Mouse (Mus musculus) stomach, embryonic 16.5 days (tissue): ENCODE measurements around the gene Morf4l1. TPM values are rescaled to one million over a fixed set of nuclear protein-coding genes. Genes with fewer than 3 reads are reported as not detected.
"Not testable (repeated sequence)": the region's sequence is repeated elsewhere in the genome, so short reads cannot be mapped to it uniquely, and the experiment has no call there.

Experiments used
- ATAC-seq: fragments of 200-750 bp; cut with Nextera tagmentation; 2 replicates; pipeline ENCODE4 v1.8.0; 2017; ENCODE audit warnings: moderate number of reproducible peaks, moderate TSS enrichment; ENCODE audit not compliant: insufficient read depth, low FRiP score
- H3K27ac ChIP-seq: fragments of 300-500 bp; sonication (generic); 2 replicates; pipeline ENCODE4 v1.5.1; 2014; ENCODE audit warnings: low read length
- H3K27me3 ChIP-seq: fragments of 300-500 bp; sonication (generic); 2 replicates; pipeline ENCODE4 v1.6.1; 2014; ENCODE audit warnings: low read length, control low read depth, mixed read lengths; ENCODE audit not compliant: control insufficient read depth, insufficient read depth
- H3K36me3 ChIP-seq: fragments of 300-500 bp; sonication (generic); 2 replicates; pipeline ENCODE4 v1.6.1; 2014; ENCODE audit warnings: low read length; ENCODE audit not compliant: control insufficient read depth, insufficient read depth
- H3K4me1 ChIP-seq: fragments of 300-500 bp; sonication (generic); 2 replicates; pipeline ENCODE4 v1.6.1; 2014; ENCODE audit warnings: low read length, control low read depth, mixed read lengths; ENCODE audit not compliant: control insufficient read depth, insufficient read depth
- H3K4me2 ChIP-seq: fragments of 300-500 bp; sonication (generic); 2 replicates; pipeline ENCODE4 v1.6.1; 2014; ENCODE audit warnings: low read depth, low read length, mixed read lengths
- H3K4me3 ChIP-seq: fragments of 300-500 bp; sonication (generic); replicated peaks from 2 replicates; pipeline ENCODE4 v1.5.1; 2014; ENCODE audit warnings: mild to moderate bottlenecking, low read length
- H3K9ac ChIP-seq: fragments of 300-500 bp; sonication (generic); 2 replicates; pipeline ENCODE4 v1.6.1; 2014; ENCODE audit warnings: low read length
- H3K9me3 ChIP-seq: fragments of 300-500 bp; sonication (generic); replicated peaks from 2 replicates; pipeline ENCODE4 v1.6.1; 2016; ENCODE audit warnings: low read length, control low read depth; ENCODE audit not compliant: control insufficient read depth
- WGBS: fragments of 180-500 bp; shearing (Covaris S2); extraction: QIAGEN DNeasy Blood & Tissue Kit; methylation state at CpG from one replicate; pipeline ENCODE4 v1.1.7; 2014; 5-methylcytosine and 5-hydroxymethylcytosine counted together
- polyA plus RNA-seq: library from polyadenylated mRNA; unstranded; fragments of >200 nt; fragmentation: Nextera tagmentation; extraction: Ambion mirVana; gene quantifications from 2 replicates; pipeline ENCODE4 v1.2.1, GENCODE M21; 2015

Morf4l1 gene
- polyA plus RNA-seq, 1 experiment from 2014 or later = 405 TPM

GRCm38 (mm10) chr9:90100760-90101159, 13.8 kb downstream of the Morf4l1 start:
- H3K36me3 ChIP-seq = peaks cover 47% of the 10 kb centered on the region
- no peak overlapping the region for H3K27ac ChIP-seq
- WGBS = 60% methylated on average over 2 of the region's 2 CpGs
- no peak overlapping the region for H3K4me2 ChIP-seq
- H3K4me3 ChIP-seq = no peak overlapping the region
- no peak for ATAC-seq
- H3K27me3 ChIP-seq = no peaks in the 10 kb centered on the region
- H3K9ac ChIP-seq = no peak overlapping the region
- no peaks in the 10 kb centered on the region for H3K9me3 ChIP-seq
- no peaks in the 10 kb centered on the region for H3K4me1 ChIP-seq

- no peaks in the 10 kb centered on the region for H3K4me1 ChIP-seq
- no peak overlapping the region for H3K27ac ChIP-seq
- H3K9ac ChIP-seq = no peak overlapping the region
- no peak for ATAC-seq
- H3K36me3 ChIP-seq = peaks cover 54% of the 10 kb centered on the region
- no peak overlapping the region for H3K4me2 ChIP-seq
- H3K27me3 ChIP-seq = no peaks in the 10 kb centered on the region
- no peak overlapping the region for H3K4me3 ChIP-seq
- WGBS = 85% methylated on average over 5 of the region's 5 CpGs
- H3K9me3 ChIP-seq = no peaks in the 10 kb centered on the region
Observed at GRCm38 (mm10) chr9:90098934-90099333, 15.6 kb downstream of the Morf4l1 start.

DNA sequence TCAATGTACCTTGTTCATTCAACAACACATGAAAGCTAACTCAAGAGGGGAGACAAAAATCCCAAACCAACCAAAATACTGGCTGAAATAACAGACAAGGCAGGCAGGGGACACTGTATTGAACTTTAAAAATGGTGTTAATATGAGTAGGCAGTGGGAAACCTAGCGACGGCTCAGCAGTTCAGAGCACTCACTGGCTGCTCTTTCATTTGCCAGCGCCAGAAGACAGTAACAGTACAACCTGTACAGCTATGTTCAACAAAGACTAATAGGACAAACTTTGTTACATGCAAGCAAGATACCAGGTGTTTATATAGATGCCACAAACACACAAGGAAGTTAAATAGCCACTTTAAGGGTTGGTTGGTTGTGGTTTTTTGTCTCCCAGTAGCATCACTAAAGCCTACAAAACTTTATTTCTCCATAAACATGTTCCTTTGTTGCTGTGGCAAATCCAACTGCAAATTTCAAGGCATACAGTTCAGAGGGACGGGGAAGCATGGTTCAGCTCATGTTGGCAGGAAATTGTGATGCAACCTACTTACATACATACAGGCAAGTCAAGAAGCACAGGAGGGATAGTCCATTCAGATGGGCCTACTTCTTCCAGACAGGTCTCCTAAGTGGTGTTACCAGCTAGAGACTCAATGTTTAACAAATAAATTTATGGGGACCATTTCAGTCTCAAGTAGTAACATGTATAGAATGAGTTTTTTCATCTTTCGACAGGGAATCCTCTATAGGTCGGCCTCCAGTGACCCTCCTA, 25.1 kb downstream of the Morf4l1 start:
- Histone ChIP-seq H3K27me3 (no peaks in the 10 kb centered on the region), H3K27ac (no peak overlapping the region), H3K9ac (no peak overlapping the region), H3K4me3 (no peak overlapping the region), H3K9me3 (no peaks in the 10 kb centered on the region; the same call in 1 of the 2 replicates), H3K4me1 (no peaks in the 10 kb centered on the region), H3K4me2 (no peak overlapping the region), H3K36me3 (peaks cover 32% of the 10 kb centered on the region)
- no peak for ATAC-seq
- 89% methylated on average over 6 of the region's 6 CpGs for WGBS

GRCm38 (mm10) chr9:90087906-90088485, 26.6 kb downstream of the Morf4l1 start:
- 84% methylated on average over 2 of the region's 2 CpGs for WGBS
- Histone ChIP-seq H3K27me3 (no peaks in the 10 kb centered on the region), H3K36me3 (peaks cover 27% of the 10 kb centered on the region), H3K4me3 (no peak overlapping the region), H3K9me3 (no peaks in the 10 kb centered on the region; the same call in 1 of the 2 replicates), H3K9ac (no peak overlapping the region), H3K4me2 (no peak overlapping the region), H3K27ac (no peak overlapping the region), H3K4me1 (no peaks in the 10 kb centered on the region)
- ATAC-seq = no peak

DNA sequence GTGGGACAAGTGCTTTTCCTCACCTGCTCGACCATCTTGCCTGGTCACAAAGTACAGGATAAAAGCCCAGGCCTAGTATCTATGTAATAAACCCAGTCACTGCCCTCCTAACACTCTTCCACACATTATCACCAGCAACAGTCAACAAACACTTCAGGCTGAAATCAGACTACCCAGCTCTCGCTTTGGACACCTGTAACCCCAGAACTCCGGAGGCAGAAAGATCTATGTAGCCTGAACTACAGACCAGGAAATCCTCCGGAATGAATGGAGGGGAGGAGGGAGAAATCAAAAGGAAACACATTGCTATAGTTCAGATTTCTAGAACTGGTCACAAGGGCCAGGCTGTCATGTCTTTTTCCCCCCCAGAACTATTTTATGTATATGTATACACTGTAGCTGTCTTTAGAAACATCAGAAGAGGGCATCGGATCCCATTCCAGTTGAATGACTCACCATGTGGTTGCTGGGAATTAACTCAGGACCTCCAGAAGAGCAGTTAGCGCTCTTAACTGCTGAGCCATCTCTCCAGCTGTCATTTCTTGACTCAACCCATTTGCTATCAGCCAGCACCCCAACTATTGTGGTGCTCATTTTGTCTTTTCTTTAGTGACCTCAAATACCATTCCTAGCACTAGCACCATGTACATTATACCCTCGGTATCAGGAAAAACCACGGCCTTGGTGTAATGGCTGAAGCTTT, 29.7 kb downstream of the Morf4l1 start:
- no peaks in the 10 kb centered on the region; the same call in 1 of the 2 replicates for H3K9me3 ChIP-seq
- WGBS = 86% methylated on average over 8 of the region's 8 CpGs
- no peak overlapping the region for H3K4me3 ChIP-seq
- H3K4me1 ChIP-seq = no peaks in the 10 kb centered on the region
- H3K4me2 ChIP-seq = no peak overlapping the region
- no peaks in the 10 kb centered on the region for H3K27me3 ChIP-seq
- H3K9ac ChIP-seq = no peak overlapping the region
- peaks cover 12% of the 10 kb centered on the region for H3K36me3 ChIP-seq
- ATAC-seq = no peak
- H3K27ac ChIP-seq = no peak overlapping the region

- no peak overlapping the region for H3K4me2 ChIP-seq
- 85% methylated on average over 3 of the region's 3 CpGs for WGBS
- H3K4me3 ChIP-seq = no peak overlapping the region
- H3K9me3 ChIP-seq = no peaks in the 10 kb centered on the region; the same call in 1 of the 2 replicates
- peaks cover 4% of the 10 kb centered on the region; the same call in 1 of the 2 replicates for H3K36me3 ChIP-seq
- no peak overlapping the region for H3K27ac ChIP-seq
- H3K27me3 ChIP-seq = no peaks in the 10 kb centered on the region
- no peaks in the 10 kb centered on the region for H3K4me1 ChIP-seq
- no peak for ATAC-seq
- H3K9ac ChIP-seq = no peak overlapping the region
Observed at GRCm38 (mm10) chr9:90084152-90084551, 30.4 kb downstream of the Morf4l1 start.

GRCm38 (mm10) chr9:90082992-90083391, 31.6 kb downstream of the Morf4l1 start:
- Histone ChIP-seq H3K4me3 (no peak overlapping the region), H3K27me3 (no peaks in the 10 kb centered on the region), H3K36me3 (no peaks in the 10 kb centered on the region; the same call in 1 of the 2 replicates), H3K4me2 (no peak overlapping the region), H3K9me3 (no peaks in the 10 kb centered on the region; the same call in 1 of the 2 replicates), H3K4me1 (no peaks in the 10 kb centered on the region), H3K27ac (no peak overlapping the region), H3K9ac (no peak overlapping the region)
- 92% methylated on average over 1 of the region's 1 CpGs for WGBS
- ATAC-seq = no peak

DNA sequence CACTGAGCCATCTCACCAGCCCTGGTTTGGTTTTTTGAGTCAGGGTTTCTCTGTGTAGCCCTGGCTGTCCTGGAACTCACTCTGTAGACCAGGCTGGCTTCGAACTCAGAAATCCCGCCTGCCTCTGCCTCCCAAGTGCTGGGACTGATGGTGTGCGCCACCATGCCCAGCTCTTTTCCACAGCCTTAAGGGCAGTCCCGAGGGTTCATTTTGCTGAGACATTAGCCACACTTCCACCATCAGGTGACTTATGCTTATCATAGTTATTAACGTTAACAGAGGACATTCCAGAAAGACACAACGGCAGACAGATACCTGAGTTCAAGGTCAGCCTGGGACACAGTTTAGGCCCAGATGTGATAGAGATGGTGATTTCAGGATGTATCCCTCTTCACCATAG, 32.6 kb downstream of the Morf4l1 start:
- not testable (repeated sequence) for ATAC-seq, H3K4me3 ChIP-seq, H3K9ac ChIP-seq, H3K27me3 ChIP-seq, H3K4me2 ChIP-seq, H3K27ac ChIP-seq, H3K4me1 ChIP-seq, H3K9me3 ChIP-seq, H3K36me3 ChIP-seq
- 80% methylated on average over 6 of the region's 6 CpGs for WGBS
